Mouse (Mus musculus): ENCODE measurements around the gene Slc25a31. TPM values are rescaled to one million over a fixed set of nuclear protein-coding genes. Genes with fewer than 3 reads are reported as not detected.

Slc25a31 gene
- total RNA-seq, 2 experiments from 2014 or later = 0.14 TPM; not detected in 1

DNA sequence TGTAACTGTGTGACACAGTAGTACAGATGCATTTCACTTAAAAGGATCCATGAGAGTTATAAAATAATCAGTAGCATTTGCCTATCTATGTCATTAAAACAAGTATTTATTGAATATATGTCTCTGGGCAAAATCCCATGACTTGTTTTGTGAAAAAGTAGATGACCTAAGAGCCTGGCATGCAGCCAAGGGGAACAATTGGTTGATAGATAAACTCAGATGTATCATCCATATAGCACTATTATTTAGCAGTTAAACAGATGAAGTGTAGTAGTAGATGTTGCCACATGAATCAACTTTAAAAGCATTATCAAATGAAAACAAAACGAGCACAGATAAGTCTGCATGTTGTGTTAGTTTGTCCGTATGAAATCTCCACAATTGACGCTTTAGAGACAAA lies 10.4 kb downstream of the Slc25a31 start:
- no peak for DNase-seq (ENCODE audit: low spot score in 2 of 2)

DNA sequence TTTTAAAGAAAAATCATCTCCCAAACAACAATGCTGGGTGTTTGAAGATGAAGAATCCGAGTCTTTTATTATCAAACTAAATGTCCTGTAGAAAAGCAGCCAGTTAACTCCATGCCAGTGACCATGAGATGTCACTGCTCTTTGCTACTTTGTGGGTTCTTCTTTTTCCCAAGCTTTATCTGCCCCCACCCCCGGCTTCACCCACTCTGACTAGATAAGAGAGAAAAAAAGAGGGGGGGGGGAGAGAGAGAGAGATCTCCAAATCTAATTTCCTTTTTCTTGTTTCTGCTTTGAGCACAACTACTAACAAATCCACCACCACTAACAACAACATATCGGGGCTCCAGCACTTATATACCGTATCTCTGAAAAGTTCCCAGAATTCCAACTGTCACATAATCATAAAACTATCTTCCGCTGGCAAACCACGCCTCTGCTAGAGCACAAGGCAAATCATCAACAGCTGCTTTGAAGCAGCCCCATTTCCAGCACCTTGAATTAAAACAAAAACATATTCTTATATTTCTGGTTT lies 29.8 kb downstream of the Slc25a31 start:
- DNase-seq (ENCODE audit: low spot score in 2 of 2) = no peak

DNA sequence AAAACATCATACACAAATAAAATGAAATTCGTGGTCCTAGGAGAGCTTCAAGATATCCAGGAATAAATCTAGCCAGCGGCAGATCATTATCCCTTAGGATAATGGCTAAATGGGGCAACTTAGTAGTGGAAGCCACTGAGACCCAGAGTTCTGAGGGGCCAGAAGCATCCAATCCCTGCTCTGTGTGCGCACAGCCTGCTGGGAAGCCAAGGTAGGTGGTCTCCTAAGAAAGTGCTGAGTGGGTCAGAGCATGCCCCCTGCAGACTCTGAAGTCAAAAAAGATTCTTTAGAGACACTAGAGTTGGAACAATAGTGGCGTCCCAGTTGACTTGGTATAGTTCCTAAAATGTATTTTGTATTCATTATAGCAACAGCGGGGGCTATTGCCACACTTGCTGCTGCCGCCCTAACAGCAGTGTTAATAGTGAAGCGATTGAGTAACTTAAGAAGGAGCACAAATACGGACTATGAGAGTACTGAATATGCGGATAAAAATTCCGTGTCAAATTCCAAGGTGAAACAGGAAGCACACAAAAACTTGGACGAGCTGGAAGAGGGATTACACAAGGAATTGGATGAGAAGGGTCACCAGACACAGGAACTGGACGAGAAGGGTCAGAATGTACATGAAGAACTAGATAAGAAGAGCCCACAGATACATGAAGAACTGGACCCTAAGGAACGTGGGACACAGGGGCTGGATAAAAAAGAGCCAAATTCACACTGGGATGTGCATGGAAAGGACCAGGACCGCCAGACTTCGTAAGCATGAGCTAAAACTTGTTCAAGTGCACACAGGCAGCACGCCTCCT lies 35.6 kb downstream of the Slc25a31 start, which contains the start of gene Hspa4l:
TSS of gene Hspa4l (plus strand) at position 472 of the 812 bp plus-strand sequence.
- no peak for DNase-seq (ENCODE audit: low spot score in 2 of 2)

DNA sequence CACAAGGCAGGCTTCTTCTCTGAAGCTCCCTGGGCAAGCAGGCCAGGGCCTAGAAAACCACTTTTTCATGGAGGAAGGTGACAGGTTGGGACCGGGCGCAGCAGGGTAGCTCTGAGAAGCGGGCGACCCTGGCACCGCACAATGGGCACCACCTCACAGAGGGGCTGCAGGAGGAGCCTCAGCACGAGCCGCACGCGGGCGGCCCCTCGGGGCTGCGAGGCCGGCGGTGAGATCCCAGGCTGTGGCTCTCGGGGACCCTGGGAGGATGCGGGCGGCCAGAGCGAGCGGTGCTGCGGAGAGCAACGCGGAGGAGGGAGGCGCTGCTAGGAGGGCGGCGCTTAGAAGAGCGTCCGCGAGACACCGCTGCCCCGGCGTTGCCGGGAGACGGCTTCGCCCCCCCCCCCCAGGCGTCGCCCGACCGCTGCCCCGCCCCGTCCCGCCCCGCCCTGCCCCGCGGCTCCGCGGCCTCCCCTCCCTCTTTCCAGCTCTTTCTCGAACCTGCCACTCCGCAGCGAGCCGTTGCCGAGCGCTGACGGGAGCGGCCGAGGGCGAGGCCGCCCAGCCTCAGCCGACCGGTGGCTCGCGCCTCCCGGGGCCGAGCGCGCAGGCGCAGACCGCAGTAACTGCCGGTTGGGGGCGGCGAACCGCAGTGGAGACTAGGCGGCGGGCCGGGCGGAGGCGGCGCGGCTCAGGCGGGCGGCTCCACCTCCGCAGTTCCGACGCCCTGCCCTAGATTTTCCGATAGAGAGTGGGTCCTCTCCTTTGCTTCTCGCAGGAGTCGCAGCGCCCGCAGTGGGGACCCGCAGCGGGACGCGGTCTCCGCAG lies 36.4 kb downstream of the Slc25a31 start:
- peak; percentile 78 to 80 for DNase-seq (ENCODE audit: low spot score in 2 of 2)

DNA sequence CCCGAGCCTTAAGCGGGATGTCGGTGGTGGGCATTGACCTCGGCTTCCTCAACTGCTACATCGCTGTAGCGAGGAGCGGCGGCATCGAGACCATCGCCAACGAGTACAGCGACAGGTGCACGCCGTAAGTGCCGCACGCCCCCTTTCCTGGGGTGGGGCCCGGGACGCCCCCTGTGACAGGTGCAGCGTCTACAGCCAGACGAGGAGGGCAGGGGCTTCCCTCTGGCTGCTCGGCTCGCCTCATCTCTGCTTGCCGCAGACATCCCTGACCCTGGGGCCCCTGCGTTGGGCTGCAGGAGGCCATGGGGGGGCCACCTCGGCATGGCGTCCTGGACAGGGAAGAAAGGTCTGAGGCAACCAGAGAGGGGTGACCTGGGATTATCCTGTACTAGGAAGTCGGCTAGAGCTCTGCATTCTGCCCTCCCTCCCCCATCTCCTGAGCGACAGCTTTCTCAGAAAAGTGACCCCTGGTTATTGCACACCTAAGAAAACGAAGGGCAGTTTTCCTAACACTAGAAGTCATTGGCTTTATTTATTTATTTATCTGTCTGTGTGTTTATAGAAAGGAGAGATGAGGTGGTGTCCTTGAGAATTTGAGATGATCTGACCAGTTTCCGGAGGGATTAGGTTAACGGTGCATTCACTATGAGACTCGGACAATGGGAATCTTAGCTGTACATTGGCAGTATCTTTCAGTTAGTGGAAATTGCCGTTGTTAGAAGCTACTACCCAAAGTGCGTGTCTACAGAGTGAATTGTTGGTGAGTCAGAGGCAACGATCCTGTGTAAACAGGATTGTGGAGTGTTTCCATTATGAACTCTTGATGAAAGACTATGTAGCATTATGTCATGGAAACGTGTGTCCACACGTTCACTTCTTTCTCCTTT lies 37.2 kb downstream of the Slc25a31 start:
- DNase-seq (ENCODE audit: low spot score in 2 of 2) = peak in 1 of 2 experiments; percentile 3

DNA sequence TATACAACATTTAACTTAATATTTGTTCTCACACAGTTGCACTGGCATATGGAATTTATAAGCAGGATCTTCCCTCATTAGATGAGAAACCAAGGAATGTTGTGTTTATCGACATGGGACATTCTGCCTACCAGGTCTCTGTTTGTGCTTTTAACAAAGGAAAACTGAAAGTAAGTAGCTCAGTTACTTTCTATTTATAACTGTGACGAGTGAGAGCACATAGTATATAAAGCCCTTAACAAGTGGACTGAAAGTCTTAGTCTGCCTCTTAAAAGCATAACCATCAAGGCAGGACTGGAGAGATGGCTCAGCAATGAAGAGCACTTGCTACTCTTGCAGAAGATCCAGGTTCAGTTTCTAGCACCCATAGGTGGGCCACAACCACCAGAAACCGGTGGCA lies 52.1 kb downstream of the Slc25a31 start:
- no peak for DNase-seq (ENCODE audit: low spot score in 2 of 2)

DNA sequence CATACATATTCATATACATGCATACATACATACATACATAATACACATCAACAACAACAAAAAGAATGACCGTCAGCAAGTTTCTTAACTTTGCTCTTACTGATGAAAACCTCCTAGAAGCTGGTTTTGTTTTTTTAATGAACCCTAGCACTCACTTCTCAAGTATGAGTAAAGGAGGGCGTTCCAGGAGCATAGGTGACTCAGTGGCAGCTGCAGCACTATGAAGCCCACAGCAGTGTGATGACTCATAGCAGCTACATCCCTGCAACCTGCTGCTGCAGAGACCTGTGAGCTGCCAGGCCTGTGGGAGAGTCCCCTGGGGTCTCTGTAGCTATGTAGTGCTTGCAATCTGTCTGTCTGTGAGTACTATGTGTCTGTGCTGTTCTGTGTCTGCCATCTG lies 52.7 kb downstream of the Slc25a31 start:
- DNase-seq (ENCODE audit: low spot score in 2 of 2) = no peak

Other genes with a start within 250 kb of the Slc25a31 start
- gene Intu, start 177.6 kb upstream of the Slc25a31 start, total RNA-seq (2021) = 1 to 10 TPM; 3.1 to 3.5 TPM
- gene Hspa4l, start 35.6 kb downstream of the Slc25a31 start, total RNA-seq (2021) = 10 to 100 TPM; 21.2 to 24.6 TPM
- 10 to 100 TPM; 17.1 to 23.8 TPM for gene Plk4, start 91.2 kb downstream of the Slc25a31 start, total RNA-seq (2021)
- 10 to 100 TPM; 17.7 to 18.6 TPM for gene Mfsd8, start 138.0 kb downstream of the Slc25a31 start, total RNA-seq (2021)
- gene Abhd18, start 138.1 kb downstream of the Slc25a31 start, total RNA-seq (2021) = 10 to 100 TPM in 1 of 2 experiments, 1 to 10 TPM in 1; 9.8 to 10.4 TPM
- gene 1700034I23Rik, start 193.7 kb downstream of the Slc25a31 start, total RNA-seq (2021) = not detected
- gene Larp1b, start 241.0 kb downstream of the Slc25a31 start, total RNA-seq (2021) = 10 to 100 TPM; 21.0 to 23.1 TPM